Mouse (Mus musculus) spleen, adult 2 months (tissue): Measurements from ENCODE around the gene Ahdc1. TPM values are rescaled to one million over a fixed set of nuclear protein-coding genes. Genes with fewer than 3 reads are reported as not detected.

Experiments used
- DNase-seq, 2 experiments: peaks; one replicate each; pipeline versions ENCODE4 v3.0.0 to v3.0.0-alpha.2; 2012 to 2021; ENCODE audit warnings: low spot score in 2 of 2, low read depth in 1 of 2
- H3K27ac ChIP-seq: fragments of 200-500 bp; 2 replicates; pipeline ENCODE4 v1.5.1; 2012; ENCODE audit warnings: low read length, inconsistent platforms; ENCODE audit not compliant: insufficient read depth
- H3K27me3 ChIP-seq: fragments of 200-500 bp; 2 replicates; pipeline ENCODE4 v1.6.1; 2012; ENCODE audit warnings: mild to moderate bottlenecking, moderate library complexity, low read length, inconsistent platforms; ENCODE audit not compliant: control insufficient read depth, insufficient read depth
- H3K36me3 ChIP-seq: fragments of 200-500 bp; 2 replicates; pipeline ENCODE4 v1.6.1; 2012; ENCODE audit warnings: mild to moderate bottlenecking, low read length, inconsistent platforms; ENCODE audit not compliant: control insufficient read depth, insufficient read depth
- H3K4me1 ChIP-seq: fragments of 200-500 bp; 2 replicates; pipeline ENCODE4 v1.6.1; 2011; ENCODE audit warnings: inconsistent platforms; ENCODE audit not compliant: control insufficient read depth, insufficient read depth, insufficient read length
- H3K4me3 ChIP-seq: fragments of 200-500 bp; 2 replicates; pipeline ENCODE4 v1.5.1; 2011; ENCODE audit warnings: mild to moderate bottlenecking, inconsistent platforms; ENCODE audit not compliant: insufficient read depth, insufficient read length; ENCODE audit errors: extremely low read depth
- CTCF ChIP-seq: fragments of 200-500 bp; IDR thresholded peaks from 2 replicates; pipeline ENCODE4 v1.5.1; 2011; ENCODE audit warnings: mild to moderate bottlenecking, inconsistent platforms; ENCODE audit not compliant: insufficient read depth, insufficient read length, insufficient replicate concordance; ENCODE audit errors: extremely low read depth
- POLR2A ChIP-seq: fragments of 200-500 bp; IDR thresholded peaks from 2 replicates; pipeline ENCODE4 v1.6.1; 2011; ENCODE audit warnings: low read depth, low read length, inconsistent platforms
- WGBS: fragments of 180-500 bp; shearing (Covaris S2); methylation state at CpG from one replicate; pipeline ENCODE4 v1.1.7; 2018; 5-methylcytosine and 5-hydroxymethylcytosine counted together
- polyA plus RNA-seq: library from polyadenylated mRNA; depleted of rRNA; stranded (reverse); fragments of >200 nt; gene quantifications from 2 replicates; pipeline ENCODE4 v1.2.3, GENCODE M21; 2012

Gene Ahdc1
- polyA plus RNA-seq, 1 experiment: 24.3 TPM

DNA sequence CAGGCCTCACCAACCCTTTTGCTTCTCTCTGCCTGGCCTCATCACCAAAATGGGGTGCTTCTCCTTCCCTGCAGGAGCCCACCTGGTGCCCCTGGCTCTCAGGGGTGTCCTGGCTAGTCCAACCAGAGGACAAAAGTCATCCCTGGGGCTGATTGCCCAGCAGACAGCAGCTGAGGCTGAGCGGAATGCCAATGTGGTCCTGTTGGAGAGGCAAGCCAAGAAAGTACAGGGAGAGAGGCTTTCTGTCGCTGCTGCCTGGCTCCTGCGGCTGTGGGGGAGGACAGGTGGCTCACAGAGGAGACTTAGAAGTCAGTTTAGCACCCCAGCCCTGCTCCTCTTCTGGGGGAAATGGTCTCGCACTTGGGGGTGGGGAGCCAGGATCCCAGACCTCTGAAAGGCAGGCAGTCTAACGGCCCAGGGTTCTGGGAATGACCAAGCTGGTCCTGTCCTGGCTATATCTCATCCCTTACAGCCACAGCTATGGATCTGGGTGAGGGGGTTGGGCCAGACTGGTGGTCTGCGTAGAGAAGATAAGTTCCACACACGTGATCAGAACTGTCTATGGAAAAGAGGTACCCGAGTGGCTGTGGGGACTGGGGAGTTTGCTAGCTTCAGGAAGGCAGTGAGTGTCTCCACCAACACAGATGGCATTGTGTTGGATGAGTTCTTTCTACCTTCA lies 64.0 kb downstream of the Ahdc1 start:
- Histone ChIP-seq H3K36me3 (peaks cover 3% of the 10 kb centered on the region; the same call in 1 of the 2 replicates), H3K4me1 (peaks cover 12% of the 10 kb centered on the region; the same call in 1 of the 2 replicates), H3K27ac (no peak overlapping the region), H3K27me3 (no peaks in the 10 kb centered on the region), H3K4me3 (no peak overlapping the region)
- 83% methylated on average over 8 of the region's 8 CpGs for whole genome bisulfite sequencing
- DNase-seq: no peak
- TF ChIP-seq POLR2A: no peak
- no peak for TF ChIP-seq CTCF

DNA sequence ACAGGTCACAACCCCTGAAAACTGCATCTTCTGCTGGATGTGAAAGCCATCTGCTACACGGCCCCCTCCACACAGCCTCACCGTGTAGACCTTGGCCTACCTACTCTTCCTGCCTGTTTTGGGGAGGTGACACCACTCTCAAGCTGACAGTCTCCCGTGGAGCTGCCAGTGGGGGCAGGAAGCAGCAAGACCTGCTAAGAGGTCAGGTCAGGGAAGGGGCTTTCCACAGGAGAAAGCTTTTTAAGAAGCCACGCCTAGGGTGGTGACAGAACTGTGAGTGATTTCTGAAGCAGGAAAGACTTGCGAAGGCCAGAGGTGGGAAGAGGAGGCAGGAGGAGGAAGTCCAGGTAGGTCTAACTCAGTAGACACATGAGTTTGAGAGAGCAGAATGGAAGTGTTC lies 67.9 kb downstream of the Ahdc1 start:
- peaks cover 3% of the 10 kb centered on the region; the same call in 1 of the 2 replicates for H3K36me3 ChIP-seq
- no peak overlapping the region for H3K4me3 ChIP-seq
- H3K27me3 ChIP-seq: no peaks in the 10 kb centered on the region
- no peak for DNase-seq
- H3K27ac ChIP-seq: peak overlapping the region; percentile 26
- TF ChIP-seq POLR2A (no peak), CTCF (no peak)
- WGBS: 42% methylated on average over 5 of the region's 5 CpGs
- H3K4me1 ChIP-seq: peaks cover 5% of the 10 kb centered on the region; the same call in 1 of the 2 replicates

DNA sequence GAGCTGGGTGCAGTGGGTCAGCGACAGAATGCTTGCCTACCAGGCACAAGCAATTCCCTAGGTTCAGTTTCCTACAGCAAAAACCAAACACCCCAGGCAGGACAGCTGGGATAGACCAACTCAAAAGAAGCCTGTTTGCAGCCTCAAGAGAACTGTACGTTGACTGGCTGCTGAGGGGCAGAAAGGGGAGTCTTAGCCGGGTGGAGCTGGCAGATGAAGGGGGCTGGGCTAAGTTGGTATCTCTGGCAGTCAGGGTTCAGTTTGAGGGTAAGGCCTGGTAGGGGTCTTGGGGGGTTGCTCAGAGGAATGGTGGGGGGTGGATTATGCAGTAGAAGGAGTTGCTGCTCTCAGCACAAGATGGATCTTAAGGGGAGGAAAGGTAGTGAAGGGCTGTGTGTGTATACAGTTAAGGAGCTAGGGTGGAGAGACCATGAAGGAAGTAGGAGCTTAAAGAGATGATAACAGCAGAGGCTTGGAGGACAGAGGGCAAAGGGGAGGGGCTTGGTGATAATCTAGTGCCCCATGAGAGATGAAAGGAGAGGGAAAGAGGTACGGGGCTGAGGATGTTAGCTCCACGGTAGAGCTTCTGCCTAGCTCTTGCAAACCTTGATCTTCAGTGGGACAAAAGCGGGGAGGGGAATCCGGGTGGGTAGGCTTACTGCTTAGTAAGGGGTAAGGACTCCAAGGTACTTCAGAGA lies 68.5 kb downstream of the Ahdc1 start:
- no peak for DNase-seq
- H3K27me3 ChIP-seq: no peaks in the 10 kb centered on the region
- no peak overlapping the region for H3K4me3 ChIP-seq
- WGBS: 67% methylated on average over 7 of the region's 7 CpGs
- peaks cover 9% of the 10 kb centered on the region for H3K4me1 ChIP-seq
- H3K36me3 ChIP-seq: peaks cover 3% of the 10 kb centered on the region; the same call in 1 of the 2 replicates
- peak overlapping the region; percentile 26 for H3K27ac ChIP-seq
- TF ChIP-seq POLR2A (no peak), CTCF (no peak)

DNA sequence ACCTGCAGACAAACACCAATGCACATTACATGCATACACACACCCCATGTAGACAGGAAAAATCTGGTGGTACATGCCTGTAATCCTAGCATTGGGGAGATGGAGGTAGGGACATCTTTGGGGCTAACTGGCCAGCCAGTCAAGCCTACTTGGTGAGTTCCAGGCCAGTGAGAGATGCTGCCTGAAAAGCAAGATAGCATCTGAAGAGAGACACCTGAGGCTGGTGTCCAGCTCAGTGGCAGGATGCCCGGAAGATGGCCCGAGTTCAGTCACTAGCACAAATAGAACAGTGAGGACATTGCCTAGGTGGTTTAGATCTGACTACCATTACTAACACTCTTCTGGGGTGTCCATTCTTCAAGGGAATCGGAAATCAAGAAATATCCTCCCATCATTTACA lies 69.8 kb downstream of the Ahdc1 start:
- 94% methylated on average over 3 of the region's 3 CpGs for WGBS
- Histone ChIP-seq H3K36me3 (peaks cover 3% of the 10 kb centered on the region; the same call in 1 of the 2 replicates), H3K4me3 (no peak overlapping the region), H3K27ac (no peak overlapping the region), H3K4me1 (peaks cover 22% of the 10 kb centered on the region), H3K27me3 (no peaks in the 10 kb centered on the region)
- DNase-seq: no peak
- no peak for TF ChIP-seq CTCF
- TF ChIP-seq POLR2A: no peak

DNA sequence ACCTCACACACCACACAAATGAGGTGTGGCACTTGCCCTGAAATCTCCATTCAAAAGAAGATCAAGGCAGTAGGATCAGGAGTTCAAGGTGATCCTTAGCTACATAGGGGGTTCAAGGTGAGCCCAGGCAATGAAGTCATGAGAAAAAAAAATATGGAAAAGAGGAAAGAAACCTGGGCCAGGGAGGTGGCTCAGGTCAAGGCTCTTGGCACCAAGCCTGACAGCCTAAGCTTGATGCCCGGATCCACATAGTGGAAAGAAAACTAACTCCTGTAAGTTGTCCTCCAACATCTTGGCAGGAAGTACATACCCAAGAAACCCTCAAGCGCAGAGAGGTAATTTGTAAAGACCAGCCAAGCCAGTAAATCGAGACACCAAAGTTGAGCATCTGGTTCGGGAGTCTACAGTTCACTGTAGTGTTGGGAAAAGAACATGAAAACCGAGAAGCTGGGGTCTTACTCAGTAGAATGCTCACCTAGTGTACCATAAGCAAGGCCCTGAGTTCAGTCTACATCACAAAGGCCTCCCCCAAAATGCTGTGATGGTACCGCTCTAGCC lies 71.2 kb downstream of the Ahdc1 start:
- Histone ChIP-seq H3K27me3 (no peaks in the 10 kb centered on the region), H3K4me1 (peaks cover 34% of the 10 kb centered on the region), H3K36me3 (peaks cover 2% of the 10 kb centered on the region; the same call in 1 of the 2 replicates), H3K4me3 (no peak overlapping the region), H3K27ac (no peak overlapping the region)
- no peak for DNase-seq
- 91% methylated on average over 6 of the region's 6 CpGs for WGBS
- no peak for TF ChIP-seq POLR2A
- TF ChIP-seq CTCF: no peak

DNA sequence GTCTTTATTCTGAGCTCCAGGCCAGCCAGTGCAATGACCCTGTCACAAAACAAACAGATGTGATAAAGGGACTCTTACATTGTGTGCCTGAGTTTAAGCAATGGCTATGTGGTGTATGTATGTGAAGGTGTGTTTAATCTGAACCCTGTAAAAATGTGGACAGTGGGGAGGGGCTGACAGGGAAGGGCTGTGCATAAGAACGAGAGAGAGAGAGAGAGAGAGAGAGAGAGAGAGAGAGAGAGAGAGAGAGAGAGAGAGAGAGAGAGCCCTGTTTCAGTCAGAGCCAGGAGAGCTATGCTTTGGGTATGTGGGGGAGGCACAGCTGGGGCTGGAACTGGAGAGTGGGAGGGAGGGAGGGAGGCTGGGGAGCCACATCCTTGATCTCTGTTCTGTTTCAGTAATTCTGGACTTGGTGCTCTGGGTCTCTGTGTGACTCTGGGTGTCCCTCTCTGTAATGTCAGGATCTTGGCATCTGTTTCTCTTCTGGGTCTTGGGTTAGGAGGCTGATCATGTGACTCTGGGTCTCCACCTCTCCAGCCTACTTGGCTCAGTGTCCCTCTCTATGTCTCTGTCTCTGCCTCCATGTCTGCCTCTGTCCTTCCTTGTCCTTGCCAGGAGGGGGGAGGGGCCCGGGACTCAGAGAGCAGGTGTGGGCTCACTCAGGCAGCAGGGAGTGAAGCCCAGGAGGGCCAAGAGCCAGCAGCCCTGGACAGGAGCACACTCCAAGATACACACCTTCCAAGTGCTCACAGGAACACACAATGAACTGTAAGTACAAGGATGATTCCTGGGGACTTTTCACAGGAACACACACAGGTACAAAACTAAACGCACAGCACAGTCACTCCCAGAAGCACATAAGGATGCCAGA lies 73.2 kb downstream of the Ahdc1 start:
- Histone ChIP-seq H3K27ac (peak overlapping the region; percentile 18; the same call in 1 of the 2 replicates), H3K4me3 (no peak overlapping the region), H3K27me3 (no peaks in the 10 kb centered on the region), H3K4me1 (peaks cover 35% of the 10 kb centered on the region), H3K36me3 (no peaks in the 10 kb centered on the region)
- TF ChIP-seq CTCF (no peak), POLR2A (no peak)
- no peak for DNase-seq
- 15% methylated on average over 3 of the region's 3 CpGs for WGBS
